Mouse (Mus musculus): ENCODE measurements at regions not wholly inside any gene's neighbourhood (a gene's known extent, or its start where the extent isn't known, plus 50 kb on each side); places are given as distances from the start of the nearest gene placed in this dataset.

DNA sequence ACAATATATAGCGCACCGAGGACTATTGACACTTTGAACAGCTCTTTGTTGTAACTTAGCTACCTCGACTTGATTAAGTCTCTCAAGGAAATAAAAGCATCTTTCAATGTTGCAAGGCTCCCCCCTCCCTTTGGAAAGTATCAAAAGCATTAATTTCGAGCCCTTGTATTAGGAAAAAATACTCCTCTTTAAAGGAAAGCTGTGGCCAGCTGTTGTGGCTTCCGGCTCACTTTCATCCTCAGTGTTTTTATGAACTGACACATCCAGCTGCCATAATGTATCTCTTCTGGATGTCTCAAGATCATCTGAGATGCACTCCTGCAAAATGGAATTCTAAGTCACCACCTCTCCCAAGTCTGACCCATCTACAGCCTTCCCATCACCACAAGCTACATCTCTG is 199.6 kb upstream of the Nabp1 start:
- Histone ChIP-seq H3K36me3 (ENCODE audit: control insufficient read depth, insufficient read depth, low read length, poor library complexity, severe bottlenecking) (no peaks in the 10 kb centered on the region), H3K27me3 (ENCODE audit: control insufficient read depth, insufficient read depth, low read length, poor library complexity, severe bottlenecking) (no peaks in the 10 kb centered on the region), H3K9ac (ENCODE audit: low read depth, poor library complexity, severe bottlenecking) (no peak overlapping the region), H3K4me3 (ENCODE audit: low read depth, low read length) (no peak overlapping the region), H3K27ac (ENCODE audit: insufficient read depth, low read length) (no peak overlapping the region), H3K9me3 (replicated peaks; ENCODE audit: control insufficient read depth, insufficient read depth, low read length, poor library complexity, severe bottlenecking) (peaks cover 11% of the 10 kb centered on the region), H3K4me1 (ENCODE audit: control insufficient read depth, insufficient read depth, low read length) (peaks cover 4% of the 10 kb centered on the region)
- TF ChIP-seq POLR2A (IDR thresholded peaks at IDR 0.05; ENCODE audit: insufficient read depth, low read length) (no peak), CTCF (IDR thresholded peaks at IDR 0.05; ENCODE audit: low read depth, low read length) (no peak), EP300 (IDR thresholded peaks at IDR 0.05; ENCODE audit: insufficient read depth, low read depth, low read length) (no peak)

DNA sequence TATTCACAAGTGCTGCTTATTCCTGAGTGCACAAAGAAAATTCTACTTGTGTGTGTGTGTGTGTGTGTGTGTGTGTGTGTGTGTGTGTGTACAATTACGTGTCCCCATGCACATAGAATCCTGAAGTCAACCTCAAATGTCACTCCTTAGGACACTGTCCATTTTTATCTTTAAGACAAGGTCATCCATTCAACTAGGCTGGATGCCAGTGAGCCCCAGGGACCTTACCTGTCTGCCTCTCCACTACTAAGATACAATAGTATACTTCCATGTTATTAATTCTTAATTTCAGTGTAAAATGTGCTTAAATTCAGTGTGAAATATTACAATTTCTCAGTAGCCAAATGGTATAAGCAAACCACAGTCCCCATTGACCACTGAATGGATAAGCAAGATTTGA is 193.5 kb upstream of the Nabp1 start:
- Histone ChIP-seq H3K4me1 (ENCODE audit: control insufficient read depth, insufficient read depth, low read length) (no peaks in the 10 kb centered on the region), H3K9me3 (replicated peaks; ENCODE audit: control insufficient read depth, insufficient read depth, low read length, poor library complexity, severe bottlenecking) (no peaks in the 10 kb centered on the region), H3K9ac (ENCODE audit: low read depth, poor library complexity, severe bottlenecking) (no peak overlapping the region), H3K27me3 (ENCODE audit: control insufficient read depth, insufficient read depth, low read length, poor library complexity, severe bottlenecking) (no peaks in the 10 kb centered on the region), H3K36me3 (ENCODE audit: control insufficient read depth, insufficient read depth, low read length, poor library complexity, severe bottlenecking) (no peaks in the 10 kb centered on the region), H3K27ac (ENCODE audit: insufficient read depth, low read length) (no peak overlapping the region), H3K4me3 (ENCODE audit: low read depth, low read length) (no peak overlapping the region)
- TF ChIP-seq POLR2A (IDR thresholded peaks at IDR 0.05; ENCODE audit: insufficient read depth, low read length) (no peak), CTCF (IDR thresholded peaks at IDR 0.05; ENCODE audit: low read depth, low read length) (no peak), EP300 (IDR thresholded peaks at IDR 0.05; ENCODE audit: insufficient read depth, low read depth, low read length) (no peak)

DNA sequence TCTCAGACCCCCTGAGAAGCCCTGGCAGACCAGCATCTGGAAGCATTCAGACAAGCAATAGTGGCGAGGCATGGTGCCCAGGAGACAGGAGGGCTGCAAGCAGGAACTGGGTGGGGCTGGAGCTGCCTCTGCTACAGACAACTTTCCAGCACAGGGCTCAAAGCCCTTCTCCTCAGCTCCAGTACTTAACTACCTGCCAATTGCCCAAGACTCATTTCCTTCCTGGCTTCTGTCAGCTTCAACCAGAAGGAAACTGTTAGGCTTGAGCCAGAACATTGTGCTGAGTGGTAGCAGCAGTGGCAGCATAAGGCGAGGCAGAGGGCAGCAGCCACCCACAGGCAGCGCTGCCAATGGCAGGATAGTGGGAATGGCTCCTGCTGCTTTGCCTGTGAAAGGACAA is 193.1 kb upstream of the Nabp1 start:
- H3K4me1 ChIP-seq (ENCODE audit: control insufficient read depth, insufficient read depth, low read length): no peaks in the 10 kb centered on the region
- no peak for TF ChIP-seq EP300 (IDR thresholded peaks at IDR 0.05; ENCODE audit: insufficient read depth, low read depth, low read length)
- peak; percentile 27 for TF ChIP-seq CTCF (IDR thresholded peaks at IDR 0.05; ENCODE audit: low read depth, low read length)
- no peaks in the 10 kb centered on the region for H3K27me3 ChIP-seq (ENCODE audit: control insufficient read depth, insufficient read depth, low read length, poor library complexity, severe bottlenecking)
- no peak overlapping the region for H3K27ac ChIP-seq (ENCODE audit: insufficient read depth, low read length)
- H3K9ac ChIP-seq (ENCODE audit: low read depth, poor library complexity, severe bottlenecking): no peak overlapping the region
- H3K9me3 ChIP-seq (replicated peaks; ENCODE audit: control insufficient read depth, insufficient read depth, low read length, poor library complexity, severe bottlenecking): no peaks in the 10 kb centered on the region
- H3K36me3 ChIP-seq (ENCODE audit: control insufficient read depth, insufficient read depth, low read length, poor library complexity, severe bottlenecking): no peaks in the 10 kb centered on the region
- H3K4me3 ChIP-seq (ENCODE audit: low read depth, low read length): no peak overlapping the region

DNA sequence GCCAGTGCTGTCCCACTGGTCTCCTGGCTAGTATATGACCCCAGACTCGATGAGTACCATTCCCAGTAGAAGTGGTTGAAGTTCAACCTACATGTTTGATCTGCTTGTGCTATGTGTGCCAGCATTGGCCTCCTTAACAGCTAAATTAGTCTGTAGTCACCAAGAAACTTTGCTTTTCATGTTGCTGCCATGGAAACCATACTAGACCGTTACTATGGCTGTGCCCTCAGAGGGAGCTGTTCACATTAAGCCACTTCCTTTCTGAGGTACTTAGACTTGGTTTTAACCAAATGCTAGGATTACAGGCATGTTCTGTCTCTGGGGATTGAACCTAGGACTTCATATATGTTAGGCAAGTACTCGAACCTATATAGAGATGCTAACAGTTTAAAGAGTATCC is 191.8 kb upstream of the Nabp1 start:
- Histone ChIP-seq H3K9ac (ENCODE audit: low read depth, poor library complexity, severe bottlenecking) (no peak overlapping the region), H3K4me1 (ENCODE audit: control insufficient read depth, insufficient read depth, low read length) (no peaks in the 10 kb centered on the region), H3K27me3 (ENCODE audit: control insufficient read depth, insufficient read depth, low read length, poor library complexity, severe bottlenecking) (no peaks in the 10 kb centered on the region), H3K4me3 (ENCODE audit: low read depth, low read length) (no peak overlapping the region), H3K9me3 (replicated peaks; ENCODE audit: control insufficient read depth, insufficient read depth, low read length, poor library complexity, severe bottlenecking) (no peaks in the 10 kb centered on the region), H3K36me3 (ENCODE audit: control insufficient read depth, insufficient read depth, low read length, poor library complexity, severe bottlenecking) (no peaks in the 10 kb centered on the region), H3K27ac (ENCODE audit: insufficient read depth, low read length) (no peak overlapping the region)
- TF ChIP-seq CTCF (IDR thresholded peaks at IDR 0.05; ENCODE audit: low read depth, low read length): no peak
- no peak for TF ChIP-seq EP300 (IDR thresholded peaks at IDR 0.05; ENCODE audit: insufficient read depth, low read depth, low read length)
- no peak for TF ChIP-seq POLR2A (IDR thresholded peaks at IDR 0.05; ENCODE audit: insufficient read depth, low read length)

DNA sequence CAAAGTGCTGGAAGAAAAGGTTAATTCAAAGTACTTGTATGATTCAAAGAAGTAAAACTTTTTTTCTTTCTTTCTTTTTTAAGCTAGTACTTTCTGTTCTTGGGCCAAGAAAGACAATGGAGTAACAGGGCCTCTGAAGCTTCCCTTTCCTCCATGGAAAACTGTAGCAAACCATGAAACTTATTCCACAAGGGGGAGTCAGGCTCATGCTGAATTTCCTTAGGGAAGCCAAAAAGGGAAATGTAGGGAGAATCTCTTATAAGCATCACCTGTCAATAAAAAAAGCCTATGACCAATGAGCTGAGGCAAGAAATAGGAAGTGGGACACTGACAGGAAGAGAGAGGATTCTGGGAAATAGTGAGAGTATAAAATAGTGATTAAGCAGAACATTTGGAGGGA is 190.7 kb upstream of the Nabp1 start:
- Histone ChIP-seq H3K4me1 (ENCODE audit: control insufficient read depth, insufficient read depth, low read length) (no peaks in the 10 kb centered on the region), H3K27me3 (ENCODE audit: control insufficient read depth, insufficient read depth, low read length, poor library complexity, severe bottlenecking) (no peaks in the 10 kb centered on the region), H3K27ac (ENCODE audit: insufficient read depth, low read length) (no peak overlapping the region), H3K9ac (ENCODE audit: low read depth, poor library complexity, severe bottlenecking) (no peak overlapping the region), H3K36me3 (ENCODE audit: control insufficient read depth, insufficient read depth, low read length, poor library complexity, severe bottlenecking) (no peaks in the 10 kb centered on the region), H3K4me3 (ENCODE audit: low read depth, low read length) (no peak overlapping the region), H3K9me3 (replicated peaks; ENCODE audit: control insufficient read depth, insufficient read depth, low read length, poor library complexity, severe bottlenecking) (no peaks in the 10 kb centered on the region)
- no peak for TF ChIP-seq POLR2A (IDR thresholded peaks at IDR 0.05; ENCODE audit: insufficient read depth, low read length)
- no peak for TF ChIP-seq EP300 (IDR thresholded peaks at IDR 0.05; ENCODE audit: insufficient read depth, low read depth, low read length)
- no peak for TF ChIP-seq CTCF (IDR thresholded peaks at IDR 0.05; ENCODE audit: low read depth, low read length)

DNA sequence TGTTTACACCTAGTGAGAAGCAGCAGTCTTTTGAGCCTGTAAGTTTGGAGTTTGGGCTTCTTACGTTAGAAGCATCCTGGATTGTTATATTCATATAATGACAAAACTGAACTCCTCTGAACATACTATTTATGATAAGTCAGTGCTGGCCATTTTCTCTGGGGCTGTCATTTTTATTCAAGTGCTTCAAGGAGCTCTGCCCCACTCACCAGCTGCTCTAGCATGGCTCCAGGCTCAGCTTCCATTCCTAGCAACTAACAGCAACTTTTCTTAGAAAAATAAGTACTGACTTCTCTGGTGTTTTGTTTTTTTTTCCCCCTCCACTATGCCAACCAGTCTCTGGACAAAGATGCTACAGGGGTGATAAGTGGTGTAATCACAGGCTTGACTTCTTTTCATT is 182.3 kb upstream of the Nabp1 start:
- TF ChIP-seq EP300 (IDR thresholded peaks at IDR 0.05; ENCODE audit: insufficient read depth, low read depth, low read length) (no peak), CTCF (IDR thresholded peaks at IDR 0.05; ENCODE audit: low read depth, low read length) (no peak), POLR2A (IDR thresholded peaks at IDR 0.05; ENCODE audit: insufficient read depth, low read length) (no peak)
- Histone ChIP-seq H3K27me3 (ENCODE audit: control insufficient read depth, insufficient read depth, low read length, poor library complexity, severe bottlenecking) (no peaks in the 10 kb centered on the region), H3K36me3 (ENCODE audit: control insufficient read depth, insufficient read depth, low read length, poor library complexity, severe bottlenecking) (no peaks in the 10 kb centered on the region), H3K27ac (ENCODE audit: insufficient read depth, low read length) (no peak overlapping the region), H3K4me1 (ENCODE audit: control insufficient read depth, insufficient read depth, low read length) (no peaks in the 10 kb centered on the region), H3K9ac (ENCODE audit: low read depth, poor library complexity, severe bottlenecking) (no peak overlapping the region), H3K4me3 (ENCODE audit: low read depth, low read length) (no peak overlapping the region), H3K9me3 (replicated peaks; ENCODE audit: control insufficient read depth, insufficient read depth, low read length, poor library complexity, severe bottlenecking) (no peaks in the 10 kb centered on the region)

Measured in ES-Bruce4 (cell line).